Comparison of ENCODE assay signal across 16 mouse cellular contexts in the genomic region with DNA sequence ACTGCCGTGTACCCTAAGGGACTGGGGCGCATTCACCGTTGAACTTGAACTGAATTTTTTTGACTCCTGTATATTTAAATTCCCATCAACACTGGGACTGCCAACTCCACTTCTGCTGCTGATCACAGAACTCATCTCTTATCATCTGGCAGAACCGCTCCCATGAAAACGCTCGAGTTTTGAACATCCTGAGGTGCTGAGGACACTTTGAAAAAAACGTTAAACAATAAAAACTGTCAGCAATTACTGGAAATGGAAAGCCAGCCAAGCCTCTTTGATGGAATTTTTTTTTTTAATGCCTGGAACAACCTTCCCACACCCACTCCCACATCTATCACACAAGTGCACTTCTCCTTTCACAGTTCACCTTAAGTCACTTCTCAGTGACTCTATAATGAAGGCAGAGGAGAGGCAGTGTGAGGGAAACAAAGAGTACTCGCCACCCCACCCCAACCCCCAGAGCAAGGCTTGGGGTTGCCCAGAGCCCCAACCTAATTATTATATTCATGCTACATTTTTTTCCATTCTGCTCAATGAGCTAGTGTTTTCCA.
A peak's percentile ranks its signal among the peaks of the same experiment; 100 is the strongest.
DNase-seq lines count a peak whose midpoint lies in the region; ATAC-seq and TF ChIP-seq lines count a peak whose summit lies in the region.
"Had no signal": no experiment of that assay in that cellular context is flagged by ENCODE, and none has a peak within 500 bp of the region (broad histone marks: within the 10 kb centered on the region; RNA-seq: fewer than 3 reads in every experiment).

No protein-coding gene starts in this region.

- ATAC-seq in forebrain, postnatal 0 days, result peak; percentile 12; the same call in 1 of the 2 replicates
- ATAC-seq in kidney, embryonic 15.5 days (replicated peaks; ENCODE audit: low FRiP score), result no peak
- no peak for ATAC-seq in midbrain, postnatal 0 days (ENCODE audit: low FRiP score)
- no peak for ATAC-seq in midbrain, embryonic 11.5 days (ENCODE audit: low FRiP score)
- ATAC-seq: intestine, postnatal 0 days; liver, postnatal 0 days had no signal

- no peak overlapping the region for H3K4me3 ChIP-seq in forebrain, postnatal 0 days (ENCODE audit: low read depth, low read length)
- H3K4me3 ChIP-seq in forebrain, embryonic 10.5 days, result no peak overlapping the region
- no peak overlapping the region for H3K4me3 ChIP-seq in kidney, embryonic 15.5 days (replicated peaks)
- no peak overlapping the region for H3K4me3 ChIP-seq in midbrain, postnatal 0 days (ENCODE audit: low read depth, low read length)
- H3K4me3 ChIP-seq in midbrain, embryonic 11.5 days (ENCODE audit: low read depth, low read length), result no peak overlapping the region
- H3K4me3 ChIP-seq: heart, embryonic 13.5 days; hindbrain, embryonic 12.5 days; limb, embryonic 12.5 days; neural tube, embryonic 12.5 days had no signal

- H3K4me2 ChIP-seq in forebrain, postnatal 0 days (ENCODE audit: low read depth), result no peak overlapping the region
- no peak overlapping the region for H3K4me2 ChIP-seq in kidney, embryonic 15.5 days
- H3K4me2 ChIP-seq in midbrain, postnatal 0 days (ENCODE audit: low read depth, low read length, poor library complexity, severe bottlenecking), result no peak overlapping the region
- no peak overlapping the region for H3K4me2 ChIP-seq in midbrain, embryonic 11.5 days
- H3K4me2 ChIP-seq: heart, embryonic 13.5 days; hindbrain, embryonic 12.5 days; limb, embryonic 12.5 days; liver, embryonic 11.5 days; neural tube, embryonic 12.5 days had no signal

- WGBS in forebrain, postnatal 0 days, result 72% methylated on average over 8 of the region's 8 CpGs
- WGBS in forebrain, embryonic 10.5 days, result 90% methylated on average over 8 of the region's 8 CpGs
- 75% methylated on average over 8 of the region's 8 CpGs for WGBS in kidney, embryonic 15.5 days
- 78% methylated on average over 8 of the region's 8 CpGs for WGBS in midbrain, postnatal 0 days
- WGBS in midbrain, embryonic 11.5 days, result 85% methylated on average over 8 of the region's 8 CpGs

- peaks cover 14% of the 10 kb centered on the region for H3K4me1 ChIP-seq in forebrain, postnatal 0 days (ENCODE audit: insufficient read depth)
- no peaks in the 10 kb centered on the region for H3K4me1 ChIP-seq in forebrain, embryonic 10.5 days
- no peaks in the 10 kb centered on the region for H3K4me1 ChIP-seq in kidney, embryonic 15.5 days
- 0 out of 2 replicates have a peak, but pooled peaks cover 3% of the 10 kb centered on the region for H3K4me1 ChIP-seq in midbrain, postnatal 0 days (ENCODE audit: insufficient read depth, low read length)
- no peaks in the 10 kb centered on the region for H3K4me1 ChIP-seq in midbrain, embryonic 11.5 days (ENCODE audit: control insufficient read depth, insufficient read depth, low read length)
- H3K4me1 ChIP-seq: hindbrain, embryonic 12.5 days had no signal

- H3K27ac ChIP-seq in forebrain, postnatal 0 days (ENCODE audit: low read depth, low read length), result peak overlapping the region; percentile 40; the same call in 1 of the 2 replicates
- H3K27ac ChIP-seq in forebrain, embryonic 10.5 days, result no peak overlapping the region
- no peak overlapping the region for H3K27ac ChIP-seq in kidney, embryonic 15.5 days
- 0 out of 2 replicates have a peak overlapping the region, but pooled peaks have one; percentile 12 for H3K27ac ChIP-seq in midbrain, postnatal 0 days (ENCODE audit: low read depth, low read length)
- no peak overlapping the region for H3K27ac ChIP-seq in midbrain, embryonic 11.5 days (ENCODE audit: low read depth, low read length)
- H3K27ac ChIP-seq: heart, embryonic 13.5 days; hindbrain, embryonic 12.5 days; limb, embryonic 12.5 days; neural tube, embryonic 12.5 days had no signal

- no peak overlapping the region for H3K9ac ChIP-seq in forebrain, postnatal 0 days
- H3K9ac ChIP-seq in kidney, embryonic 15.5 days, result no peak overlapping the region
- H3K9ac ChIP-seq in midbrain, postnatal 0 days (replicated peaks; ENCODE audit: low read length, poor library complexity, severe bottlenecking), result no peak overlapping the region
- no peak overlapping the region for H3K9ac ChIP-seq in midbrain, embryonic 11.5 days (ENCODE audit: low read length)
- H3K9ac ChIP-seq: heart, embryonic 13.5 days; hindbrain, embryonic 12.5 days; limb, embryonic 12.5 days; liver, postnatal 0 days; neural tube, embryonic 12.5 days had no signal

- DNase-seq in forebrain, postnatal 0 days, result no peak
- no peak for DNase-seq in forebrain, embryonic 10.5 days (ENCODE audit: extremely low spot score, low spot score)
- peak; percentile 19 for DNase-seq in kidney, postnatal 14 days
- no peak for DNase-seq in midbrain, postnatal 0 days (ENCODE audit: low spot score)
- DNase-seq in midbrain, embryonic 11.5 days (ENCODE audit: low spot score, missing footprints), result no peak
- no peak for DNase-seq in ovary, postnatal 36 days (ENCODE audit: low spot score)
- DNase-seq: liver, postnatal 0 days; thymus, adult 2 months; thymus, postnatal 4 days had no signal

- H3K36me3 ChIP-seq in forebrain, postnatal 0 days (ENCODE audit: insufficient read depth), result no peaks in the 10 kb centered on the region
- H3K36me3 ChIP-seq in forebrain, embryonic 10.5 days (replicated peaks), result peaks cover 3% of the 10 kb centered on the region; the same call in 1 of the 2 replicates
- peaks cover 6% of the 10 kb centered on the region; the same call in 1 of the 2 replicates for H3K36me3 ChIP-seq in kidney, embryonic 15.5 days
- no peaks in the 10 kb centered on the region for H3K36me3 ChIP-seq in midbrain, postnatal 0 days (ENCODE audit: insufficient read depth, low read length)
- no peaks in the 10 kb centered on the region for H3K36me3 ChIP-seq in midbrain, embryonic 11.5 days (ENCODE audit: control insufficient read depth, insufficient read depth, low read length)
- H3K36me3 ChIP-seq: hindbrain, embryonic 12.5 days; neural tube, embryonic 12.5 days had no signal

- TF ChIP-seq CTCF in forebrain, postnatal 0 days (IDR thresholded peaks at IDR 0.05; ENCODE audit: low read depth), result no peak
- TF ChIP-seq CTCF in midbrain, postnatal 0 days (IDR thresholded peaks at IDR 0.05), result no peak

- H3K27me3 ChIP-seq in forebrain, postnatal 0 days (ENCODE audit: insufficient read depth, low read length), result no peaks in the 10 kb centered on the region
- no peaks in the 10 kb centered on the region for H3K27me3 ChIP-seq in forebrain, embryonic 10.5 days (ENCODE audit: poor library complexity, severe bottlenecking)
- no peaks in the 10 kb centered on the region for H3K27me3 ChIP-seq in kidney, embryonic 15.5 days
- no peaks in the 10 kb centered on the region for H3K27me3 ChIP-seq in midbrain, postnatal 0 days (ENCODE audit: insufficient read depth, low read length)
- H3K27me3 ChIP-seq in midbrain, embryonic 11.5 days (ENCODE audit: control insufficient read depth, insufficient read depth, low read length), result no peaks in the 10 kb centered on the region
- H3K27me3 ChIP-seq: heart, embryonic 13.5 days; hindbrain, embryonic 12.5 days; limb, embryonic 12.5 days; neural tube, embryonic 12.5 days had no signal

- no peaks in the 10 kb centered on the region for H3K9me3 ChIP-seq in forebrain, postnatal 0 days (ENCODE audit: low read length)
- no peaks in the 10 kb centered on the region for H3K9me3 ChIP-seq in forebrain, embryonic 10.5 days
- no peaks in the 10 kb centered on the region for H3K9me3 ChIP-seq in kidney, embryonic 15.5 days (replicated peaks)
- H3K9me3 ChIP-seq in midbrain, postnatal 0 days (ENCODE audit: low read length), result no peaks in the 10 kb centered on the region
- no peaks in the 10 kb centered on the region for H3K9me3 ChIP-seq in midbrain, embryonic 11.5 days (ENCODE audit: control insufficient read depth, low read length)
- H3K9me3 ChIP-seq: heart, embryonic 13.5 days; limb, embryonic 12.5 days; neural tube, embryonic 12.5 days had no signal

Comparison
In these comparisons a context has a peak if more than half of its experiments do, and no peak if none do; other contexts are left out.
1. H3K27ac ChIP-seq: peak in forebrain, postnatal 0 days (single experiment) and midbrain, postnatal 0 days (single experiment); none in forebrain, embryonic 10.5 days (single experiment), kidney, embryonic 15.5 days (single experiment) and midbrain, embryonic 11.5 days (single experiment).